Mouse (Mus musculus) G1E (cell line): ENCODE results near the gene 4933407L21Rik. TPM values are rescaled to one million over a fixed set of nuclear protein-coding genes. Genes with fewer than 3 reads are reported as not detected.

Experiments
- ATAC-seq: 2 replicates; pipeline ENCODE4 v1.8.0; 2016; ENCODE audit warnings: mild to moderate bottlenecking; ENCODE audit not compliant: insufficient number of reproducible peaks, poor library complexity, low FRiP score, severe bottlenecking; ENCODE audit errors: extremely low read depth
- DNase-seq: peaks from one replicate; pipeline ENCODE4 v3.0.0; 2012; ENCODE audit warnings: low spot score
- H3K27me3 ChIP-seq: 2 replicates; pipeline ENCODE4 v1.6.1; 2012; ENCODE audit warnings: mild to moderate bottlenecking, low read length, inconsistent platforms; ENCODE audit not compliant: insufficient read depth
- H3K36me3 ChIP-seq: replicated peaks from 2 replicates; pipeline ENCODE3; 2012; ENCODE audit warnings: mild to moderate bottlenecking, inconsistent platforms
- H3K4me1 ChIP-seq: 2 replicates; pipeline ENCODE4 v1.6.1; 2012; ENCODE audit warnings: low read depth, low read length, inconsistent platforms, mixed read lengths; ENCODE audit not compliant: insufficient read depth
- H3K4me3 ChIP-seq: 2 replicates; pipeline ENCODE4 v1.5.1; 2012; ENCODE audit warnings: low read depth, mild to moderate bottlenecking, inconsistent platforms, low read length, moderate library complexity, mixed read lengths
- H3K9me3 ChIP-seq: replicated peaks from 2 replicates; pipeline ENCODE4 v1.6.1; 2012; ENCODE audit warnings: inconsistent platforms
- CTCF ChIP-seq: IDR thresholded peaks from 2 replicates; pipeline ENCODE4 v1.5.1; 2012; ENCODE audit warnings: low read depth, low read length, inconsistent platforms, mixed read lengths
- GATA1 ChIP-seq: IDR thresholded peaks from 2 replicates; pipeline ENCODE4 v1.6.1; 2012; ENCODE audit warnings: borderline replicate concordance, low read length, inconsistent platforms, mixed read lengths
- GATA2 ChIP-seq: IDR thresholded peaks from 2 replicates; pipeline ENCODE4 v1.6.1; 2012; ENCODE audit warnings: low read depth, low read length, inconsistent platforms, borderline replicate concordance
- POLR2AphosphoS5 ChIP-seq: IDR thresholded peaks from 2 replicates; pipeline ENCODE4 v1.6.1; 2012; ENCODE audit warnings: low read depth, low read length, inconsistent platforms; ENCODE audit not compliant: insufficient replicate concordance
- TAL1 ChIP-seq: conservative IDR thresholded peaks from 2 replicates; pipeline ENCODE4 v1.6.1; 2012; ENCODE audit warnings: low read depth, low read length, inconsistent platforms, mixed read lengths
- polyA plus RNA-seq: library from polyadenylated mRNA; stranded (reverse); fragments of >175 nt; gene quantifications from 2 replicates; pipeline ENCODE4 v1.2.3, GENCODE M21; 2012
- total RNA-seq, 2 experiments: library from RNA; stranded (forward) in 1 of 2; stranded (reverse) in 1 of 2; fragments of 200-1000 nt in 1 of 2; fragments of >200 nt in 1 of 2; fragmentation: Nextera tagmentation in 1 of 2; gene quantifications; 2 replicates each; pipeline ENCODE4 v1.2.3; 2014 to 2017

Gene 4933407L21Rik
- total and polyA plus RNA-seq, 3 experiments, result 0.05 TPM; not detected in 2

- TF ChIP-seq GATA1 (no peak), POLR2AphosphoS5 (no peak), GATA2 (no peak), TAL1 (no peak), CTCF (no peak)
Measured at GRCm38 (mm10) chr1:85922865-85923211, 5.4 kb upstream of the 4933407L21Rik start.

GRCm38 (mm10) chr1:85925183-85925582, 3.1 kb upstream of the 4933407L21Rik start:
- Histone ChIP-seq H3K4me3 (no peak overlapping the region), H3K4me1 (no peaks in the 10 kb centered on the region), H3K9me3 (no peaks in the 10 kb centered on the region), H3K27me3 (peaks cover 2% of the 10 kb centered on the region), H3K36me3 (no peaks in the 10 kb centered on the region)
- ATAC-seq (no peak), DNase-seq (no peak)
- no peak for TF ChIP-seq CTCF
- TF ChIP-seq TAL1, result no peak
- no peak for TF ChIP-seq POLR2AphosphoS5
- no peak for TF ChIP-seq GATA2
- TF ChIP-seq GATA1, result no peak

More at GRCm38 (mm10) chr1:85922865-85923211, 5.4 kb upstream of the 4933407L21Rik start:
- ATAC-seq (no peak), DNase-seq (no peak)
- H3K4me3 ChIP-seq, result no peak overlapping the region
- peaks cover 2% of the 10 kb centered on the region; the same call in 1 of the 2 replicates for H3K27me3 ChIP-seq
- H3K9me3 ChIP-seq, result no peaks in the 10 kb centered on the region
- H3K36me3 ChIP-seq, result no peaks in the 10 kb centered on the region
- H3K4me1 ChIP-seq, result peaks cover 6% of the 10 kb centered on the region; the same call in 1 of the 2 replicates

GRCm38 (mm10) chr1:85928688-85929065, 394 bp downstream of the 4933407L21Rik start:
- H3K27me3 ChIP-seq, result peaks cover 7% of the 10 kb centered on the region
- no peaks in the 10 kb centered on the region for H3K36me3 ChIP-seq
- ATAC-seq (no peak), DNase-seq (no peak)
- TF ChIP-seq POLR2AphosphoS5 (no peak), GATA1 (no peak), GATA2 (no peak), CTCF (no peak), TAL1 (no peak)
- H3K4me3 ChIP-seq, result no peak overlapping the region
- no peaks in the 10 kb centered on the region for H3K4me1 ChIP-seq
- H3K9me3 ChIP-seq, result no peaks in the 10 kb centered on the region

- Histone ChIP-seq H3K4me3 (no peak overlapping the region), H3K27me3 (peaks cover 14% of the 10 kb centered on the region), H3K4me1 (no peaks in the 10 kb centered on the region), H3K9me3 (no peaks in the 10 kb centered on the region), H3K36me3 (no peaks in the 10 kb centered on the region)
- DNase-seq (no peak), ATAC-seq (no peak)
- TF ChIP-seq GATA2 (no peak), TAL1 (no peak), POLR2AphosphoS5 (no peak), GATA1 (no peak), CTCF (no peak)
Measured at GRCm38 (mm10) chr1:85929406-85929805, 1.1 kb downstream of the 4933407L21Rik start.

GRCm38 (mm10) chr1:85931170-85931569, 2.9 kb downstream of the 4933407L21Rik start:
- Histone ChIP-seq H3K9me3 (no peaks in the 10 kb centered on the region), H3K4me1 (no peaks in the 10 kb centered on the region), H3K36me3 (no peaks in the 10 kb centered on the region), H3K27me3 (peaks cover 19% of the 10 kb centered on the region), H3K4me3 (no peak overlapping the region)
- DNase-seq (no peak), ATAC-seq (no peak)
- TF ChIP-seq POLR2AphosphoS5 (no peak), CTCF (no peak), GATA1 (no peak), GATA2 (no peak), TAL1 (no peak)

GRCm38 (mm10) chr1:85933226-85933625, 4.9 kb downstream of the 4933407L21Rik start:
- Histone ChIP-seq H3K9me3 (no peaks in the 10 kb centered on the region), H3K4me3 (no peak overlapping the region), H3K36me3 (no peaks in the 10 kb centered on the region), H3K4me1 (no peaks in the 10 kb centered on the region), H3K27me3 (peaks cover 19% of the 10 kb centered on the region)
- TF ChIP-seq GATA1 (no peak), TAL1 (no peak), POLR2AphosphoS5 (no peak), GATA2 (no peak), CTCF (no peak)
- DNase-seq (no peak), ATAC-seq (no peak)
